Mouse (Mus musculus) heart, adult 2 months (tissue): ENCODE measurements around the gene Srsf7.

Experiments
- CTCF ChIP-seq: fragments of 200-600 bp; IDR thresholded peaks from 2 replicates; pipeline ENCODE4 v1.8.1; 2022; ENCODE audit warnings: antibody characterized with exemption, mild to moderate bottlenecking, moderate library complexity
- POLR2A ChIP-seq: fragments of 200-500 bp; IDR thresholded peaks from 2 replicates; pipeline ENCODE4 v1.6.1; 2011; ENCODE audit warnings: mild to moderate bottlenecking, low read depth, low read length, control low read depth; ENCODE audit not compliant: insufficient read depth

DNA sequence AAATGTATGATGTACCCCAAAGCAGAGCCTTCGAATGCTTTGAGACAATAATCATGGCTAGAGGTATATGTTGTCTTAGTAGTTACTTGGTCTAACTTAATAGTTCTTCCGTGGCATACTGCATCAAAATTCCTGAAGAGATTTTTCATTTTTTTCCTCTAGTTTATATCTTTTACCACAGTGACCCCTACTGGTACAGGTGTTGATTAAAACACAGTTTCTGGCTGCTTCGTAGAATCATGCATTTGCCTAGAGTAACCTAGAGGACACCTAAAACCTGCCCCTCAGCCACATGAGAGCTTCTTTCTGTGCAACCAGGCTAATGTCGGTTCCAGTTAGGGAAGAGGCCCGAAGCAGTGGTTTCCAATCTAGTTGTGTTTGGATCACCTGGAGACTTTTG lies 14.0 kb downstream of the Srsf7 start:
- peak; percentile 71 for TF ChIP-seq CTCF
- TF ChIP-seq POLR2A = no peak
